Mouse (Mus musculus) liver, postnatal 0 days (tissue): ENCODE measurements around the gene Pard3b.

Experiments used
- CTCF ChIP-seq: sonication (generic); IDR thresholded peaks from 2 replicates; pipeline ENCODE4 v1.5.1; 2016; ENCODE audit warnings: antibody characterized with exemption, low read depth
- EP300 ChIP-seq: IDR thresholded peaks from 2 replicates; pipeline ENCODE4 v1.6.1; 2016; ENCODE audit warnings: antibody characterized with exemption, low read depth, mild to moderate bottlenecking

- TF ChIP-seq CTCF (no peak), EP300 (no peak)
These were observed 381.1 kb downstream of the Pard3b start for GRCm38 (mm10) chr1:62019743-62020142.
